Mouse (Mus musculus) hindbrain, embryonic 11.5 days (tissue): ENCODE results near the gene Higd1c. TPM values are rescaled to one million over a fixed set of nuclear protein-coding genes. Genes with fewer than 3 reads are reported as not detected.

ENCODE experiments used
- polyA plus RNA-seq: library from polyadenylated mRNA; unstranded; fragments of >200 nt; fragmentation: Nextera tagmentation; extraction: Ambion mirVana; gene quantifications from 2 replicates; pipeline ENCODE4 v1.2.1, GENCODE M21; 2014

Gene Higd1c
- polyA plus RNA-seq, 1 experiment from 2014 or later: not detected

Other genes starting within 250 kb of the Higd1c start
- gene Atf1, start 136.7 kb upstream of the Higd1c start, polyA plus RNA-seq: 27.7 and 35.5 TPM in 2 replicates
- not detected in 2 replicates for gene Tmprss12, start 83.7 kb upstream of the Higd1c start, polyA plus RNA-seq
- gene Mettl7a1, start 60.4 kb upstream of the Higd1c start, polyA plus RNA-seq: 3.3 and 3.4 TPM in 2 replicates
- gene Mettl7a3, start 29.6 kb upstream of the Higd1c start, polyA plus RNA-seq: 0.08 and 0.19 TPM in 2 replicates
- gene Methig1, start 11.4 kb upstream of the Higd1c start, polyA plus RNA-seq: 0.19 TPM in 1 of 2 replicates, not detected in the other
- gene Mettl7a2, start 11.3 kb upstream of the Higd1c start, polyA plus RNA-seq: not detected in 2 replicates
- gene Gm5475, start 57.6 kb downstream of the Higd1c start, polyA plus RNA-seq: not detected in 2 replicates
- 19.1 and 24.1 TPM in 2 replicates for gene Slc11a2, start 60.5 kb downstream of the Higd1c start, polyA plus RNA-seq
- gene Letmd1, start 104.5 kb downstream of the Higd1c start, polyA plus RNA-seq: 39.0 and 48.6 TPM in 2 replicates
- 21.8 and 26.1 TPM in 2 replicates for gene Csrnp2, start 130.9 kb downstream of the Higd1c start, polyA plus RNA-seq
- 28.4 and 29.8 TPM in 2 replicates for gene Tfcp2, start 187.5 kb downstream of the Higd1c start, polyA plus RNA-seq
- 15.7 and 16.2 TPM in 2 replicates for gene Pou6f1, start 235.4 kb downstream of the Higd1c start, polyA plus RNA-seq